Mouse (Mus musculus): ENCODE data around the gene Gm49394.
A peak's percentile ranks its signal among the peaks of the same experiment; 100 is the strongest.

The Gm49394 gene

GRCm38 (mm10) chr7:142669751-142670625 is at the start of gene Gm49394:
TSS of gene Gm49394 (minus strand) at chr7:142669942.
- DNase-seq (ENCODE audit: low read depth, low spot score) = no peak

- peak; percentile 57 for DNase-seq (ENCODE audit: low read depth, low spot score)
Observed at GRCm38 (mm10) chr7:142714783-142715498, 45.2 kb upstream of the Gm49394 start.

GRCm38 (mm10) chr7:142706873-142707272 is 37.1 kb upstream of the Gm49394 start:
- no peak for DNase-seq (ENCODE audit: low read depth, low spot score)

- no peak for DNase-seq (ENCODE audit: low read depth, low spot score)
Observed at GRCm38 (mm10) chr7:142699334-142699860, 29.7 kb upstream of the Gm49394 start.

- no peak for DNase-seq (ENCODE audit: low read depth, low spot score)
Observed at GRCm38 (mm10) chr7:142678611-142679010, 8.9 kb upstream of the Gm49394 start.

GRCm38 (mm10) chr7:142675644-142676043 is 5.9 kb upstream of the Gm49394 start:
- DNase-seq (ENCODE audit: low read depth, low spot score) = peak; percentile 77

GRCm38 (mm10) chr7:142675141-142675540 is 5.4 kb upstream of the Gm49394 start:
- no peak for DNase-seq (ENCODE audit: low read depth, low spot score)

GRCm38 (mm10) chr7:142672120-142672519 is 2.4 kb upstream of the Gm49394 start:
- peak; percentile 69 for DNase-seq (ENCODE audit: low read depth, low spot score)

GRCm38 (mm10) chr7:142671067-142671466 is 1.3 kb upstream of the Gm49394 start:
- DNase-seq (ENCODE audit: low read depth, low spot score) = peak; percentile 5

- no peak for DNase-seq (ENCODE audit: low read depth, low spot score)
Observed at GRCm38 (mm10) chr7:142668328-142668727, 1.4 kb downstream of the Gm49394 start.

- DNase-seq (ENCODE audit: low read depth, low spot score) = no peak
Observed at GRCm38 (mm10) chr7:142667521-142667920, 2.2 kb downstream of the Gm49394 start.

GRCm38 (mm10) chr7:142666659-142667058 is 3.1 kb downstream of the Gm49394 start, which contains the start of gene Igf2:
TSS of gene Igf2 (minus strand) at chr7:142666816.
- no peak for DNase-seq (ENCODE audit: low read depth, low spot score)

- no peak for DNase-seq (ENCODE audit: low read depth, low spot score)
Observed at GRCm38 (mm10) chr7:142666109-142666508, 3.6 kb downstream of the Gm49394 start.

- DNase-seq (ENCODE audit: low read depth, low spot score) = no peak
Observed at GRCm38 (mm10) chr7:142665364-142665763, 4.4 kb downstream of the Gm49394 start.

GRCm38 (mm10) chr7:142664465-142665029 is 5.2 kb downstream of the Gm49394 start:
- no peak for DNase-seq (ENCODE audit: low read depth, low spot score)

GRCm38 (mm10) chr7:142663931-142664421 is 5.8 kb downstream of the Gm49394 start:
- DNase-seq (ENCODE audit: low read depth, low spot score) = no peak

- DNase-seq (ENCODE audit: low read depth, low spot score) = no peak
Observed at GRCm38 (mm10) chr7:142663151-142663550, 6.6 kb downstream of the Gm49394 start.

- no peak for DNase-seq (ENCODE audit: low read depth, low spot score)
Observed at GRCm38 (mm10) chr7:142661811-142662210, 7.9 kb downstream of the Gm49394 start.

- DNase-seq (ENCODE audit: low read depth, low spot score) = no peak
Observed at GRCm38 (mm10) chr7:142661046-142661445, 8.7 kb downstream of the Gm49394 start.

GRCm38 (mm10) chr7:142660651-142660945 is 9.1 kb downstream of the Gm49394 start:
- no peak for DNase-seq (ENCODE audit: low read depth, low spot score)

- no peak for DNase-seq (ENCODE audit: low read depth, low spot score)
Observed at GRCm38 (mm10) chr7:142659767-142660650, 9.7 kb downstream of the Gm49394 start.

All from 3T3-L1 (cell line).